Mouse (Mus musculus): ENCODE data around the gene Tceal5.

Gene Tceal5

DNA sequence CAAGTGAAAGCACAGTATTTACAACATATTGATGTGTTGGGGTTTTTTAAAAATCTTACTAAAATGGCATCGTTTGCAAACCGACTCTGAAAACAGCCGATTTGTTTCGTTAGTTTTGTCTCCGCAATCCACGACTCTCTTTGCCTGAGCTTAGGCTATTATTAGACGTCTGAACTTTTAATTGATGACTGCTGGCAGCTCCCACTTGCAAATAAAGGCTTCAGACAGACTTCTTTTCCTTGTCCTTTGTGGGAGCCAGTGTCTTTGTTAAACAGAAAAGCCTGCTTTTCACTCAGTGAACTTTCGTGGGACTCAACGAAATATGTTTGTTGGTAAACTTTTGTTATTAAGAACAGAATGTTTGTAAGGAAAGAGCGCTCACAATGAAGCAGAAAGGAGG lies 30.9 kb downstream of the Tceal5 start:
- in situ Hi-C loops (cut with MseI, MboI), result no loop called here

DNA sequence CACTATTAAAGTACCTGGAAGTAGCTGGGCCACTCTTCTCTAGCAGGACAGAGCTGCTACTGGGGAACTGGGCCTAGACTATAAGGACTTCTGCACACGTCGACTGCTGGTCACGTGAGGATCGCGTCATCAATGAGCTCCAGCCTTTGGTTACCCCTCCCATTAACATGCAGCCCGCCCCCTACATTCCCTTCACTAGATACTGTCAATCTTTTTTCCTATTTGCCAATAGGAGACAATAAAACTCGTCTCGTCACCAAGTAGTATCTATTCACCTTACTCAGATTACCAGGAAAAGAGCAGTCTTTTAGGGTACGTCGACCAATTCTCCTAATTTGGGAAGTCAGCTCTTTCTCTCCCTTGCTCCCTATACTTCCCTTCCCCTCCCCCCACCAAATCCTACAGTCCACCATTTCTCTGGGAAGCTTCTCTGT lies 31.5 kb downstream of the Tceal5 start, which contains the start of gene Tceal8:
Tceal8 (minus strand) TSS at position 225 of the 434 bp plus-strand sequence.
- in situ Hi-C loops (cut with MseI, MboI), result no loop called here

- in situ Hi-C loops (cut with MseI, MboI), result no loop called here
These were observed 32.2 kb downstream of the Tceal5 start for GRCm38 (mm10) chrX:136171189-136172117.

- in situ Hi-C loops (cut with MseI, MboI), result no loop called here
These were observed 33.1 kb downstream of the Tceal5 start for GRCm38 (mm10) chrX:136170625-136171024.

Data from mouse trophoblast stem cell (cell line).